Mouse (Mus musculus) heart, postnatal 0 days (tissue): ENCODE measurements around the gene Akap8l.

ENCODE experiments used
- CTCF ChIP-seq: IDR thresholded peaks from 2 replicates; pipeline ENCODE4 v1.5.1; 2016; ENCODE audit warnings: antibody characterized with exemption, control low read depth, low read depth
- EP300 ChIP-seq: IDR thresholded peaks from 2 replicates; pipeline ENCODE4 v1.6.1; 2016; ENCODE audit warnings: antibody characterized with exemption, low read depth

GRCm38 (mm10) chr17:32389101-32389659 is 38.8 kb upstream of the Akap8l start, which contains the start of gene Wiz:
- TF ChIP-seq CTCF = no peak
- TF ChIP-seq EP300 = 0 out of 2 replicates have a peak, but pooled peaks have one; percentile 71
